Mouse (Mus musculus) cerebral cortex, adult 2 months (tissue): Measurements from ENCODE around the gene Slc11a2.

Experiments
- WGBS: fragments of 180-500 bp; shearing (Covaris S2); methylation state at CpG from one replicate; pipeline ENCODE4 v1.1.7; 2018; 5-methylcytosine and 5-hydroxymethylcytosine counted together

Gene Slc11a2

GRCm38 (mm10) chr15:100352711-100353250 is 72.1 kb downstream of the Slc11a2 start, which contains the start of the genes Methig1 and Mettl7a2:
Gene Methig1, plus strand, starts transcription at chr15:100353149.
Gene Mettl7a2, plus strand, starts transcription at chr15:100353200.
- 89% methylated on average over 10 of the region's 10 CpGs for WGBS

- 76% methylated on average over 6 of the region's 6 CpGs for WGBS
These were observed 73.3 kb downstream of the Slc11a2 start for GRCm38 (mm10) chr15:100351501-100352060.

GRCm38 (mm10) chr15:100349496-100349895 is 75.4 kb downstream of the Slc11a2 start:
- WGBS: 65% methylated on average over 2 of the region's 2 CpGs

- WGBS: 37% methylated on average over 13 of the region's 14 CpGs
These were observed 78.1 kb downstream of the Slc11a2 start for GRCm38 (mm10) chr15:100346761-100347160.

- WGBS: 78% methylated on average over 5 of the region's 5 CpGs
These were observed 83.4 kb downstream of the Slc11a2 start for GRCm38 (mm10) chr15:100341314-100341980.
